Mouse (Mus musculus) cerebellum, adult (tissue): ENCODE data around the gene Zfp385a.

Experiments
- ATAC-seq: cut with Nextera tagmentation; 2 replicates; pipeline ENCODE4 v1.9.2; 2017; ENCODE audit warnings: mild to moderate bottlenecking, moderate library complexity, mixed read lengths; ENCODE audit not compliant: insufficient number of reproducible peaks, low FRiP score, low TSS enrichment

Gene Zfp385a

DNA sequence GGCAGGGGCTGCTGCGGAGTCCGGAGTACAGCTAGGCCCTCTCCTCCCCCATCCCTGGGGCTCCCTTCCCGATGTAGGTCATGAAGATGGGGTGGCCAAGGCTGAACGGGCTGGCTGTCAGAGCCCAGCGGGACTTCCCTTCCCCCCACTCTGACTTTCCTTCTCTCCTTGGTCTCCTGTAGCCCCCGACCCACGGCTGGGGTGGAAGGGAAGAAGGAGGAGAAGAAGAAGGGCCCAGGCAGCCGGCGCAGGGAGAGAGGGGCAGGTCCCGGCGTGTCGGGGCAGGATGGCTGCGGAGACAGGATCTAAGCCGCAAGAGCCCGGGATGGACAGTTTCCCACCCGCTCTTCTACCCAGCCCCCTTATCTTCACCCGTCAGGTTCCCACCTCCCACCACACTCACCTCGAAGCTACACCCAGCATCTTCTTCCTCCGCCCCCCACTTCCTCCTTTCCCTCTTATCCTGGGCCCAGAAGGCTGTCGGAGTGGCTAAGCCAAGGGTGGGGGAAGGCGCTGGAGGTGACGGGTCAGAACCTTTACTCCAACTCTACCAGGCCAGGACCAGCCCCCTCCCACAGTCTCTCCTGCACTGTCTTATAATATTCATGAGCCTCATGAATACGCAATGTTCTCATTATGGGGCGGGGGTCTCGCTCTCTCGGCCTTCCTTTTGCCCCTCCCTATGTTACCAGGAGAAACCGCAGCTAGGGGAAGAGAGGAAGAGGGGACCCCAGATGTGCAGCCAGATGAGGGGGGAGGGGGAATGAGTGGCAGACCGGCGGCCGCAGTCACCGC, 530 bp downstream of the Zfp385a start:
- ATAC-seq = no peak; the same call in 1 of the 2 replicates

DNA sequence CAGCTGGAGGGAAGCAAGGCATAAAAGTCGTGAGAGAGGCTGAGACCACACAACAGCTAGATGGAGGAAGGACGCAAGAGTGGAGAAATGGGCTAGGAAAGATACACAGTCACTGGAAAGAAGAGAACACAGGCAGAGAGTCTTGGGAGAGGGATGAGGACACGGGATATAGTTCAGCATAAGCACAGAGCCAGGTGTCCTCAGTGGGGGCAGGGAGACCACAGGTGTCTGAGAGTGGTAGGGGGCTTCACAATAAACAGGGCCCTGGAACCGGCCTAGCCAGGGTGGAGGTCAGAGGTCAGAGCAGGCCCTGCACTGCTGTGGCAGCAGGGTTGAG, 1.1 kb downstream of the Zfp385a start:
- no peak for ATAC-seq

DNA sequence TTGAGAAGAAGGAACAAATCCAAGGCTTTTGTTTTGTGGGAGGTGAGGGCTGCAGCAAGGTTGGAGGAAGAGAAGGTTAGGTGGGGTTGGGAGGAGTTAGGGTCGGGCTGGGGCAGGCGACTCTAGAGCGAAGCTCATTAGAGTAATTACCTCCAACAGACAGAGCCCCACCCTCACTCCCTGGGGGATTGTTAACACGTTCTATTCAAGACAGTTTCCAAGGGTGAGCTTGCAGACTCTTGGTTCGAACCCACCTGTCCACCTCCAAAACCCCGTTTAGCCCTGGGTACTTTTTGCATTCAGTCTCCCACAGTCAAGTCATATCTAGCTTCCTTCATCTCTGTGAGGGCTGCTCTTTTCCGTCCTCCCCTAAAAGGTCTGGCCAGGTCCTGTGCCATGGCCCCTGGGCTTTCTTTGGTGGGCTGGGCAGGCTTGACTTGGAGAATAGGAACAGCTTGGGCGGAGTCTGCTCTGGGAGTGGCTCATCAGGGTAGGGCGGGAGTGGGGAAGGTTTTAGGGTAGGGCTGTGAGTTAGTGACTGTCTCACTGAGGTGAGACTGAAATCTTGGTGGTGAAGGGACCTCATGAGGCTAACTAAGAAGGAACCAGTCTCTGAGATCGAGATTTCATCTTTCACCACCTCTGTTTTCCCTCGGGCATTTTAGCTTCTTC, 2.8 kb downstream of the Zfp385a start:
- no peak for ATAC-seq

DNA sequence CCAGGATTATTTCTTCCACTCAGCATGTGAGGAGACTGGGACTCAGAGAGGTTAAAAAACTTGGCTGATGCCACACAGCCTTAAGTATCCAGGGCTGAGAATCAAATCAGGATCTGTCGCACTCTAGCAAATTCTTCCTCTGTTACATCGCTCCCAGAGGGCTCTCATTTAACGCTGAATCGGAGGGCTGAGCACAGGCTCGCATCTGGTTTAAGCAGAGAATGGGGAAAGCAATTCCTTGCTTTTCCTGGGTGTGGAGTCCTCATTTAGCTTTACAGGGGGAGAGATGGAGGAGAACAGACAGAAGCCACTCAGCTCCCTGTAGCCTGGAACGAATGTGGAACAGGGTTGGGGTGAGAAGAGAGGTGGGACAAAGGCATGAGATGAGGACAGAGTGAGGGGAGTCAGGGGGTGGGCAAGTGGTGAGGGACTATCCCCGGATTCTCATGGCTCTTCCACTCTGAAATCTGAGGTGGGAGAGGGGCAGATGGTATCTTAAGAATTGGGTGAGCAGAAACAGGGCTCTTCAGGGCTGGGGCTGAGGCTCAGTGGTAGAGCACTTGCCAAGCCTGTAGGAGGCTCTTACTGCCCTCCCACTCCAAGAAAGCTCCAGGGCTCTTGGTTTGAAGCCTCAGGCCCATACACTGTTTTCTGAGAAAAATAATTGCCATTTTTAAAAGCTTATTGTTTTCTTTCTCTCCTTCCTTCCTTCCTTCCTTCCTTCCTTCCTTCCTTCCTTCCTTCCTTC, 4.2 kb downstream of the Zfp385a start:
- no peak for ATAC-seq

DNA sequence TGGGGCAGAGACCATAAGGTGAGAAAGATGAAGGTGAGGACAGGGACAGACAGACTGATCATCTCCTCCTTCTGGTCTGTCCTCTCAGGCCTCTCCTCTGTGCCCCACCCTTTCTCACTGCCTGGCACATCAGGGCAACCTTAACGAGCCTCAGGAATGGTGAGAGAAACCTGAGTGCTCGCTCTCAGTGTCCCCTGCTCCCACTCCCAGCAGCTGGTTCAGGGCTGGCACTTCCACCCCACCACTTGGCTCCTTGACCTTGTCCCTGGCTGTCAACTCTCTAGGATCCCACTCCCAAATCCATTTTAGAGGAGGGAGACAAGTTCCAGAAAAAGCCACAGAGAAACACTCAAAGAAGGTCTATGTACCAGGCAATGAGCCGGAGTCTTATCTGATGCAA, 4.9 kb downstream of the Zfp385a start:
- no peak for ATAC-seq

DNA sequence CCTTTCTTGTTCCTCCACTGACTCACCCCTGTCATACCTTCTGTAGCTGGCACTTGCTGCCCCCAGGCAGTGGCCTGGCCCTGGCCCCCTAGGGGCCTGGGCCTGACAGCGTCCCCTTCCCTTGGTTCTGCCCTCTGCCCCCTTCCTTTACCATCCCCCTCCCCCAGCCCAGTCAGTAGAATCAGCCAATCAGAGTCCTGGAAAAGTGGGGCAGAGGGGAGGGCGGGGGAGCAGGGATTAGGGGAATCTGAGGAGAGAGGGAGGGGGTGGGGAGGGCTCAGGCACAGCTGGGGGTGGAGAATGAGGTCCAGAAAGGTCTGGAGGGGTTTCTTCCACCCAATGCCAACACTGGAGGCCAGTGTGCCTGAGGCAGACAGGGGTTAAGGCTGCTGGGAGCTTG, 5.7 kb downstream of the Zfp385a start:
- ATAC-seq = no peak

DNA sequence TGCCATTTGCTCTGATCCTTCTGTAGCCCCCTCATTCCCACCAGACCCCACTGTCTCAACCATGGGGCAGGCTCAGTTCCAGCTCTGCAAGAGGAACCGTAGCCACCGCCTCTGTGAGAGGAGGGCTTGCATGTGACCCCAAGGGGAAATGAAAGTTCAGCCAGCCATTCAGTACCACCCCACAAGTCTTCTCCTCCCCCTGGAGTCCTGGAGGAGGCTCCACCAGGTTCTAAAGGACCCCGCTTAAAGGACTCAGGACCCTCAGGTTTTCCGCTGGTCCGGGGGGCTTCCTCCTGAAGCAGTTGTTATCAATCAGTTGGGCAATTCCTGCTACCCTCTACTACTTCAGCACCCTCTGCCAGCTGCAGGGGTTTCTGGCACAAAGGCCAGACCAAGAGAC, 6.2 kb downstream of the Zfp385a start:
- no peak for ATAC-seq

DNA sequence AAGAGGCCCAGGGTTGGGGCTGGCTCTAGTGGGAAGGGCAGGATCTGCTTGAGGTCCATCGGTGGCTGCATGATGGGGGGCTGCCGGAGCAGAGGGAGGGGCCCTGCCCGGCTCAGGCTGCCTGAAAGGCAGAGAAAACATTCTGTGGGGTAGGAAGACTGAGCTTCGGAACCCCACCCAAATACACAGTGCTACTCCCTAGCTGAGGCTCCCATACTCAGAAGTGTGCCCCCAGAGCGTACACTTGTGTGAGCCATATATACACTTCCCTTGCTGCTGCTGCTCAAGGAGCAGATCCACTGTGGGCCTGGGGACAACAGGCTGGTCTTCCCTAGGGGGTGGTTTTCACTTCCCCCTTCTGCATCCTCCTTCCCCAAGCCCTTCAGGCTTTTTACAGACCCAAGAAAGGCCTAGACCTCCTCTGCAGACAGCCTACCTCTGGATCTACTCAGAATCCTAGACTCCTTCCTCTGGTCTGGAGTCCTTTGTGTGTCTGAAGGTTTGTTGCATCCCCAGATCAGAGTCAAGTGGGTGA, 6.7 kb downstream of the Zfp385a start:
- ATAC-seq = no peak

DNA sequence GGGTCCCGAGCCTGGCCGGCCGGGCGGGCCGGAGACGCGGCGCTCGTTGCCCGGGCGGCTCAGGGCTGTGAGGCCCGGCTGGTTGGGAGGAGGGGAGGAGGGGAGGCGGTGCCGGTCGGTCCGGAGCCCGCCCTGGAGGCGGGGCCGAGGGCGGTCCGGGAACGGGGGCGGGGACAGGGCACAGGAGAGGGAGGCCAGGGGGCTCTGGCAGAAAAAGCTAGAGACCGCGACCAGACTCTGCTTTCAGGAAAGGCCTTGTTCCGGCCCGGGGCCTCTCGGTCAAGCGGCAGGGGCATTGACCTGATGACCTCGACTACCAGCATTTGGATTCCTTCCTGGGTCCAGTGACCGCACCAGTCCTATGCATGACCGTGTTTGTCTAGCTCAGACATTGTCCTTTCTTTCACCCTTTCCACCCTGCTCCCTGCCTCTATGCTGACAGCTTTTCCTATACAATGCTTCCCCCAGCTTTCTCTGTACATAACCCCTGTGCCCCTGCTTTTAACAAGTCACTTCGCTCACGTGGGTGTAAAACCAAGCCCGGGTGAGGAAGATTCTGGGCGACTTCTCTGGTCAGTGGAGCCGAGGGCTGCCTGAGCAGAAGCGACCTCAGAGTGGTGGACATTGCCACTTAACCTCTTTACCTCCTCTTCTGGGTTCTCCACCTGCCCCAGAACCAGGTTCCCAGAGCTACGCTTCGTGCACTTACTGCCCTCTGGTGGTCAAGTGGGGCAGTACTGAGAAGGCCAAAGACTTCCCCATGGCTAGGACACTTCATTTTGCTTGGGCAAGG, 16.2 kb downstream of the Zfp385a start:
- ATAC-seq = peak; percentile 72

DNA sequence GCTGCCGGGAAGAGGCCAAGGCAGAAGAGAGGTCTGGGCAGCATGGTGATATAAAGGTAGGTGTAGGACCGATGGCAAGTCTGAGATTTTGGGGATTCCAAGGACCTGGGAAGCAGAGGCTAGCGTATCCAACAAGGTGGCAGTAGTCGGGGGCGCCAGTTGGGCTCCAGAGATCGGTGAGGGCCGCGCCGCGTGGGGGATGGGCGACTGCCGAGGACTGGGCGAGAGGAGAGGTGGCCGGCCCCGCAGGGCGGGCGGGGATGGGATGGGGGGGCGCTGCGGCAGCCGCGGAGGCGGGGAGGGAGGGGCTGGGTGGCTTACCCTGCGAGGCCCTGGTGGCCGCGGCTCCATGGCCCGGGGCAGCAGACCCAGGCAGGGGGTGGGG, 16.8 kb downstream of the Zfp385a start:
- peak; percentile 31 for ATAC-seq

DNA sequence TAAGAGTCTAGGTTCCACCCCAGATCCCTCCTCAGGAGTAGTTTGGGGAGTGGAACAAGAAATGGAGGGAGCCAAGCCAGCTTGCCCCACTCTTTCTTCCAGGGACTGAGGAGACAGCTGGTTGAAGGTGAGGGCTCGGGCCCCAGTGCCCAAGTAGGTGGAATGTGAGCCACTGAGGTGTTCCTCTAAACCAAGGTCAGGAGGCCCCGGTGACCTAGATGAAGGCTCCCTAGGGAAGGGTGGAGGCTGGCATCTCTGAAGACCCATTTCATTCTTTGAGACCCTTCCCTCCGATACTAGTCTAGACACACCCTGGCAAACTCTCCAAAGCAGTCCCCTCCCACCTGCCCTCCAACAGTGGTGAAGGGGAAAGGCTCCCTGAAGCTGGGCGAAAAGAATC, 17.5 kb downstream of the Zfp385a start:
- ATAC-seq = no peak

DNA sequence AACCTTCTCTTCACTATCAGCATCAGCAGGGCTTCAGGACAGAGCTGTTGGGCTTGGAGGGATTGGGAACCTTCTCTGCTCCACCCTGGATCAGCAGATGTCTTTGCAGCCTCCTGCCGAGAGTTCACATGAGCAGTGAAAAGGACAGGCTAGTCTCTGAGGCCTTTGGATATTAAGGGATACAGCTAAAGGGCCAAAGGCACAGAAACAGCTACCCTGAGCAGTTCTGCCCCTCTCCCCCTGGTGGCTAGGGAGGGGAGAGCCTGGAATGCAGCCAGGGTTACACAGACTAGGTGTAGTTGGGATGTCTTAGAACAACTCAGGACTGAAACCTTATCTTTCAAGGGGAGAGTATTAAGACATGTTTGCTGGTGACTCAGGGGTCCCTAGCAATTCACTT, 18.8 kb downstream of the Zfp385a start:
- no peak for ATAC-seq

DNA sequence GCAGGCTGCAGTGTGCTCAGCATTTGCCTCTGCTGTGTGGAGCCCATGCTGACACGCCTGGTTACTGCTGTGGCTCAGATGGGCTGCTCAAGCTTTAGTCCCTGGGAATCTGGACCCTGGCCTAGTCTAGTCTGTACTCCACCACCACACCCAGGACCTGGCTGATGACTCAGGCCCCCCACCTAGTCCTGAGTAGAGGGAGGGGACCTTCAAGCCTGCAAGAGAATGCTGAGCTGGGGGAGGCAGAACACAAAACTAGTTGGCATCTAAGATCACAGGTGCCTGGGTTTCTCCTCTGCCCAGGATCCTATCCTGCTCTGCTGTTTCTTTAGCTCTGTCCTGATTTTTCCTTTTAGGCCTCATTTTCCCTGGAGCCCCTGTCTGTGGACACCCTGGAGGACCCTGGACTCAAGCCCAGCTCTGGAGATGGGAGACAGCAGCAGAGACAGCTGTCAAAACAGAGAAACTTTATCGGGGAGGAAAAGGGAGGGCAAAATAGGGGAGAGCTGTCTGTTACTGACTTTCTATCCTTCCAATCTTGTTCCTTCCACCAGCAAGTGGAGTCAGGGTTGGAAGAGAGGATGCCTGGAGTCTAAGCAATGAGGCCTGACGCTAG, 21.6 kb downstream of the Zfp385a start:
- ATAC-seq = no peak

DNA sequence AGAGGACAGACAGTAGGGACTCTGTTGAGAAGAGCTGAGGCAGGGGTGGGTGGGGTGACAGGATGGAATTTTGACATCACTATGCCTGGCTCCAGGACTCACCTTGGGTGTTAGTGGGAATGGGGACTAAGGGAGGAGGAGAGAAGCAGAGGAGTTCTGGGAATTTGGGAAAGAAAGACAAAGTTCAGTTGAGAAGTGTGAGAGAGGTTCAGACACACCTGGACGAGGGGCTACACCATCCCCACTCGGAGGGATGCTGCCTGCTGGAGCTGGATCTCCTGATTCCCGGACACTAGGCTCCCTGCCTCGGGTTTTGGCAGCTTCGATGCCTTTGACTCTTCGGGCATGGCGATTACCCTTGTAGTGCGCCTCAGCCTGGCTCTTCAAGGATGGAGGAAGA, 22.2 kb downstream of the Zfp385a start:
- ATAC-seq = no peak

DNA sequence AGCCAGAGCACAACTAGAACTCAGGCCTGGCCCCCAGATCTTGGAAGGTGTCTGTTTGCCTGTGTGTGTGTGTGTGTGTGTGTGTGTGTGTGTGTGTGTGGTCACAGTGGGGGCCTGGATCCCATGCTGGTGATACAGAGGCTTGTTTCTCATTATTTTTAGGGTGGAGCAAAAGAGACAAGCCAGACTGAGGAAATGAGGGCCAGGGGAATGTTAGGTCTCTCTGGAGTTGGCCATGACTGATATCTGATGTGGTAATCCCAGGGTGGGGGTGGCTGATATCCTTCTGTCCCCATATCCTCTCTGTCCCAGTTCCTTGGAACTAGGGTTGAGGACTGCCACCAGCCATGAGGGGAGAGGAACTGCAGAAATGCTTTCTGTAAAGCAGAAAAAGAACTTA, 22.8 kb downstream of the Zfp385a start:
- ATAC-seq = no peak

DNA sequence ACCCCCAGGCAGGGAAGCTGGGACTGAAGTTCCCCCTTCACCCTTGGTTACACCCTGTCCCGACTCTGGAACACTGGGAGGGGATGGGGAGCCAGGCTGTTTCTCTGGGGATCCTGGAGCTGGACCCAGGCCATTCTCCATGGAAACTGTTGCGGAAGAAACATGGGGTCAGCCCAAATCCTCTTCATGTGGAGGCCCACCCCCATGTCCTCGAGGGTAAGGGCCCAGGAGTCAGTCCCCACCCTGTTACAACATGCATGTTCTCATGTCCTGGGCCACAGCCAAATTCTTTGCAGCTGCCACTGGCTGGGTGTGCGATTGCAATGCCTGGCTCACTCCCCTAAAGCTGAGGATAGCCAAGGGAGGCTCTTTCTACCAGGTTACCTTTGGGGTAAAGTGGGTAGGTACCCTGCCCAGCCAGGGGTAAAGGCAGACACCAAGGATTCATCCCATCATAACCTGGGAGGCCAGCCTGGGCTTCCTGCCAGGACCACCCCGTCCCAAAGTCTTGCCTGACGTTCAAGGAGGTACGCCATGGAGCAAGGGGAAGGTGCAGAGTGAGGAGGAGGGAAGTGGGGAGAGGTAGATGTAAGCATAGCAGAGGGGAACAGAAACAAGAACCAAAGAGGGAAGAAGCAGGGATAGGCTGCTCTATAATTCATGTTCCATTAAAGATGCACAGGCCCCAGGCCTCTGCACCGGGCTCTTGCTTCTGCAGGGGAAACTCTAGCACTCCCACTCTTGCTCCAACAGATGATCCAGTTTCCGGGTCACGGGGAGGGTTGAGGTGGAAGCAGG, 23.7 kb downstream of the Zfp385a start:
- no peak for ATAC-seq

DNA sequence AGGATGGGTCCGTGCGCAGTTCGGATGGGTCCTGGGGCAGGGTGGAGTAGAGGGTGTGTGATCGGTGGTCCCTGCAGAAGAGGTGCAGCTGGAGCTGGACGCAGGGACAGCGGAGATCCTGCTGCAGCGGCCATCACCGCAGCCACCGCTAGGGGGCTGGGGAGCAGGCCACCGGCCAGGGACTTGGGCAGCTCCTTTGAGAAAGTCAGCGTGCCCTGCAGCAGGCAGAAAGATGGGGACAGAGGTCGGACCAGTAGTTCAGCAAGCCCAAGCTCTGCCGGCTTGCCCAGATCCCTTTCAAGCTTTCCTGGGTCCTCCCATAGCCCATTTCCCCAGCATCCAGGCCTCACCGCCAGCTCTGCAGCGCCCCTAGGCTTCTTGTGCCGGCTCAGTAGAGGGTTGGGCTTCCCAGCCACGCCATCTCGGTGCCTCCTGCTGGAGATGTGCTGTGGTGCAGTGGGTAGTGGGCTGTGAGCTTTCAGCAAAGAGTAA, 24.8 kb downstream of the Zfp385a start:
- ATAC-seq = peak; percentile 45; the same call in 1 of the 2 replicates

DNA sequence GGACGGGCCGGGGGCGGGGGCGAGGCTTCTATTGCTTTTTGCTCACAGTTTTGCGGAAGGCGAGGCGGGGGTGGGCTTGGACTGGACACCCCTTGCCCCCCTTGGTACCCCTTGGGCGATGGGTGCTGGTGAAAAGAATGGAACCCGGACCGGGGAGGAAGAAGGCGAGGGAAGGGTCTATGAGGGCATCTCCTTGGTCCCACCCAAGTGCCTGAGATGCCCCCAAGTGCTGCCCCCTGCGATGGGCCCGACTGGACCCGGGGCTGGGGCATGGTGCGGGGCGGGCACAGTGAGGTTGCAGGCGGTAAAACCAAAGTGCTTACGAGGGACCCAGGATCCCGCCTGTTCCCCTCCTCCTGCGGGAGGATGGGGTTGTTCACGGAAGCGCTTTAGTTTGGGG, 25.7 kb downstream of the Zfp385a start:
- ATAC-seq = no peak

DNA sequence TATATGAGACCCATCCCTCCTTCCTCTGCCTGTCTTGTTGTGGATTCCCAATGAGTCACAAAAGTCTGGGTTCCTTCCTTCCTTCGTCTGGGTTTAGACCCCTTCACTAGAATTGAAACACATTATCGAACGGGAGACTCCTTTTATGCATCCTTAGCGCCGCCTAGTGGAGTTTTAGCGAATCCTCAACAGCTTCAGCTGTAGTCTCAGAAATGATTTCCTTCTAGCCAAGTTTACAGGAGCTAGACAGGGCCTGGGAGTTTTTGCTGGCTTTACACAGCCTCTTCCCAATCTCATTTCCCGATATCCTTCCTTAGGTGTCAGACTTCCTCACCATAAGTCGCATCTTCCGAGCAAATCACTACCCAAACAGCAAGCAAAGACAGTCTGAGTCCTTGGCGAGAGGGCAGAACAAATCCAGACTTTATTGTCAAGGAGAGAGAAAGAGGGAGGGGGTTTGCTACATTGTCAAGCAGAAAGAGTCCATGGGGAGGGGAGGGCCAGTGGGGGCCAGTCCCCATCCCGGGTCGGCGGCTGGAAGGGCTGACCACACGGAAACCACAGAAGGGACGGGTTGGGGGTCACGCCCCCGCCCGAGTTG, 26.3 kb downstream of the Zfp385a start:
- ATAC-seq = 0 out of 2 replicates have a peak, but pooled peaks have one; percentile 16
